ENCODE assay signal across 29 mouse cellular contexts in the genomic region with DNA sequence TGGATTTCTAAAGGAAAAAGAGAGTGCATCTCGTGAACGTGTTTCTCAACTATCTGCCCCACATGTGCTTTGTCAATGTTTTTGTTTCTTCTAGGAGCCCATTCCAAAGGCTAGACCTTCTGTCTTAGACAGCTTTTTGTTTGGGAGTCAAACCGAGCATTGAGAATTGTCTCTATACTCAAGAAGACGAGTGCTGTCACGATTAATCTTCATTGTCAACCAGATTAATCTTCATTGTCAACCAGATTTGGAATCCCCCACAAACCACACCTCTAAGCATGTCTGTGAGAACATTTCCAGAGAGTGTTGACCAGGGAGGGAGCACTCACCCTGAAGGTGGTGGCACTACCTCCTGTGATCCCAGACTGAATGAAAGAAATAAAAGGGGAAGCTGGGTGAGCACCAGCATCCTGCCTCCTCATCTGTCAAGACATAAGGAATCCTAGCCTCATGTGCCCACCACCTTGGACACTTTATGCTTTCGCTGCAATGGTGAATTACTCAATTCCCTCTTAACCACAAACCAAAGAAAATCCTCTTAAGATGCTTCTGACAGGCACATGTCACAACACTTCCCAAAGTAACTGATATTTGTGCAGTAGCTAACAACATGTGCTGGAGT. TPM values are rescaled to one million over a fixed set of nuclear protein-coding genes. Genes with fewer than 3 reads are reported as not detected.
"Had no signal": no experiment of that assay in that cellular context is flagged by ENCODE, and none has a peak within 500 bp of the region (broad histone marks: within the 10 kb centered on the region; RNA-seq: fewer than 3 reads in every experiment).

No protein-coding gene starts in this region.

- H3K36me3 ChIP-seq: liver, embryonic 13.5 days; midbrain, embryonic 13.5 days had no signal

- H3K27me3 ChIP-seq: liver, embryonic 13.5 days; megakaryocyte, embryonic 14.5 days; midbrain, embryonic 13.5 days had no signal

- H3K9ac ChIP-seq: liver, embryonic 13.5 days; midbrain, embryonic 13.5 days had no signal

- DNase-seq: kidney, postnatal 36 days; layer of hippocampus, postnatal 36 days; liver, embryonic 13.5 days; lung, adult 2 months; lung, postnatal 14 days; lung, postnatal 4 days; right cerebral cortex, adult 18-20 months; right cerebral cortex, postnatal 14 days; right cerebral cortex, postnatal 4 days; thymus, adult 2 months; thymus, postnatal 14 days; thymus, postnatal 4 days had no signal

- H3K4me3 ChIP-seq: left cerebral cortex, adult 2 months; liver, embryonic 13.5 days; megakaryocyte, embryonic 14.5 days; midbrain, embryonic 10.5 days; midbrain, embryonic 13.5 days had no signal

- H3K27ac ChIP-seq: kidney, postnatal 0 days; left cerebral cortex, adult 2 months; liver, embryonic 13.5 days; midbrain, embryonic 10.5 days; midbrain, embryonic 13.5 days; stomach, postnatal 0 days had no signal

- H3K9me3 ChIP-seq: liver, embryonic 13.5 days; megakaryocyte, embryonic 14.5 days; midbrain, embryonic 10.5 days; midbrain, embryonic 13.5 days had no signal

- H3K4me1 ChIP-seq: liver, embryonic 13.5 days; midbrain, embryonic 10.5 days; midbrain, embryonic 13.5 days had no signal

- H3K4me2 ChIP-seq: liver, embryonic 13.5 days; midbrain, embryonic 13.5 days had no signal

- ATAC-seq: midbrain, embryonic 13.5 days had no signal

RNA-seq across cellular contexts. Expression of a gene that starts 46.1 kb away (rescaled TPM):
- total RNA-seq: layer of hippocampus, postnatal 10 days; layer of hippocampus, postnatal 36 days; liver, adult 2 months; midbrain, postnatal 0 days had no signal
- polyA plus RNA-seq: kidney, embryonic 14.5 days; limb, embryonic 11.5 days; liver, embryonic 13.5 days; lung, embryonic 16.5 days; midbrain, embryonic 10.5 days; midbrain, embryonic 13.5 days; midbrain, postnatal 0 days; neural tube, embryonic 14.5 days; stomach, embryonic 14.5 days had no signal

RNA-seq across cellular contexts. Expression of a gene that starts 59.8 kb away (rescaled TPM):
- total RNA-seq: layer of hippocampus, postnatal 36 days; left cerebral cortex, adult 2 months; left cerebral cortex, postnatal 10 days; left cerebral cortex, postnatal 36 days; midbrain, postnatal 0 days had no signal
- polyA plus RNA-seq: limb, embryonic 11.5 days; midbrain, embryonic 10.5 days; midbrain, embryonic 13.5 days; midbrain, postnatal 0 days; neural tube, embryonic 11.5 days had no signal
